Mouse (Mus musculus): ENCODE data around the gene Spink4.

Spink4 gene

GRCm38 (mm10) chr4:40906298-40906697 lies 13.6 kb upstream of the Spink4 start:
- peak; percentile 40 for DNase-seq (ENCODE audit: low read depth)

GRCm38 (mm10) chr4:40908261-40908969 lies 11.4 kb upstream of the Spink4 start:
- DNase-seq (ENCODE audit: low read depth) = no peak

- DNase-seq (ENCODE audit: low read depth) = no peak
These were observed 5.5 kb upstream of the Spink4 start for GRCm38 (mm10) chr4:40914287-40914867.

- no peak for DNase-seq (ENCODE audit: low read depth)
These were observed 3.9 kb upstream of the Spink4 start for GRCm38 (mm10) chr4:40915947-40916346.

GRCm38 (mm10) chr4:40916592-40917155 lies 3.2 kb upstream of the Spink4 start:
- no peak for DNase-seq (ENCODE audit: low read depth)

- DNase-seq (ENCODE audit: low read depth) = no peak
These were observed 724 bp downstream of the Spink4 start for GRCm38 (mm10) chr4:40920576-40920975.

GRCm38 (mm10) chr4:40921288-40921687 lies 1.4 kb downstream of the Spink4 start:
- no peak for DNase-seq (ENCODE audit: low read depth)

- no peak for DNase-seq (ENCODE audit: low read depth)
These were observed 3.3 kb downstream of the Spink4 start for GRCm38 (mm10) chr4:40923087-40923651.

GRCm38 (mm10) chr4:40925568-40925967 lies 5.7 kb downstream of the Spink4 start:
- DNase-seq (ENCODE audit: low read depth) = no peak

GRCm38 (mm10) chr4:40929046-40929445 lies 9.2 kb downstream of the Spink4 start:
- no peak for DNase-seq (ENCODE audit: low read depth)

GRCm38 (mm10) chr4:40933694-40934093 lies 13.8 kb downstream of the Spink4 start:
- no peak for DNase-seq (ENCODE audit: low read depth)

GRCm38 (mm10) chr4:40934369-40934768 lies 14.5 kb downstream of the Spink4 start:
- peak; percentile 40 for DNase-seq (ENCODE audit: low read depth)

- no peak for DNase-seq (ENCODE audit: low read depth)
These were observed 16.5 kb downstream of the Spink4 start for GRCm38 (mm10) chr4:40936175-40936839.

- no peak for DNase-seq (ENCODE audit: low read depth)
These were observed 18.9 kb downstream of the Spink4 start for GRCm38 (mm10) chr4:40938793-40939192.

- peak; percentile 46 for DNase-seq (ENCODE audit: low read depth)
These were observed 23.8 kb downstream of the Spink4 start for GRCm38 (mm10) chr4:40943651-40944050.

GRCm38 (mm10) chr4:40946516-40947121 lies 26.8 kb downstream of the Spink4 start:
- peak; percentile 44 for DNase-seq (ENCODE audit: low read depth)

- no peak for DNase-seq (ENCODE audit: low read depth)
These were observed 27.8 kb downstream of the Spink4 start for GRCm38 (mm10) chr4:40947565-40948159.

- peak; percentile 97 for DNase-seq (ENCODE audit: low read depth)
These were observed 28.4 kb downstream of the Spink4 start, which contains the start of the genes Bag1 and Chmp5 for GRCm38 (mm10) chr4:40948160-40948708. TSS of gene Bag1 (minus strand) at chr4:40948294. TSS of gene Chmp5 (plus strand) at chr4:40948407.

- peak; percentile 60 for DNase-seq (ENCODE audit: low read depth)
These were observed 33.7 kb downstream of the Spink4 start for GRCm38 (mm10) chr4:40953521-40953920.

- DNase-seq (ENCODE audit: low read depth) = no peak
These were observed 36.1 kb downstream of the Spink4 start for GRCm38 (mm10) chr4:40955942-40956341.

- no peak for DNase-seq (ENCODE audit: low read depth)
These were observed 43.7 kb downstream of the Spink4 start for GRCm38 (mm10) chr4:40963536-40963935.
